Mouse (Mus musculus) MEL (cell line): ENCODE data around the gene Tmem186.

Experiments
- CTCF ChIP-seq, 3 experiments: IDR thresholded peaks in 2 of 3; conservative IDR thresholded peaks in 1 of 3; 2 replicates each; pipeline ENCODE4 v1.5.1; 2011 to 2012; ENCODE audit warnings: low read length in 3 of 3, low read depth in 2 of 3, mild to moderate bottlenecking in 2 of 3, improper control_type of control experiment in 1 of 3, inconsistent platforms in 1 of 3, mixed read lengths in 1 of 3, moderate library complexity in 1 of 3; ENCODE audit not compliant: control insufficient read depth in 1 of 3, insufficient read depth in 1 of 3, poor library complexity in 1 of 3, severe bottlenecking in 1 of 3
- ELF1 ChIP-seq: IDR thresholded peaks from 2 replicates; pipeline ENCODE4 v1.6.1; 2014; ENCODE audit warnings: low read depth, mild to moderate bottlenecking, inconsistent platforms, low read length, improper control_type of control experiment, moderate library complexity
- EP300 ChIP-seq, 2 experiments: IDR thresholded peaks; 2 replicates each; pipeline ENCODE4 v1.6.1; 2011; ENCODE audit warnings: improper control_type of control experiment in 2 of 2, low read length in 2 of 2, low read depth in 1 of 2, mild to moderate bottlenecking in 1 of 2
- GATA1 ChIP-seq: IDR thresholded peaks from 2 replicates; pipeline ENCODE4 v1.6.1; 2011; ENCODE audit warnings: low read depth, low read length, improper control_type of control experiment
- KAT2A ChIP-seq: conservative IDR thresholded peaks from 2 replicates; pipeline ENCODE4 v1.6.1; 2012; ENCODE audit warnings: low read depth, low read length, improper control_type of control experiment, inconsistent platforms
- MAFK ChIP-seq: IDR thresholded peaks from 2 replicates; pipeline ENCODE4 v1.6.1; 2011; ENCODE audit warnings: low read depth, mild to moderate bottlenecking, low read length, improper control_type of control experiment, borderline replicate concordance
- MAZ ChIP-seq: IDR thresholded peaks from 2 replicates; pipeline ENCODE4 v1.6.1; 2012; ENCODE audit warnings: low read depth, mild to moderate bottlenecking, inconsistent platforms, low read length, improper control_type of control experiment
- POLR2A ChIP-seq, 2 experiments: IDR thresholded peaks; 2 replicates each; pipeline ENCODE4 v1.6.1; 2011 to 2012; ENCODE audit warnings: low read length in 2 of 2, mild to moderate bottlenecking in 2 of 2, control low read depth in 1 of 2, improper control_type of control experiment in 1 of 2, low read depth in 1 of 2, moderate library complexity in 1 of 2; ENCODE audit not compliant: control insufficient read depth in 1 of 2, insufficient read depth in 1 of 2, poor library complexity in 1 of 2
- USF1 ChIP-seq: IDR thresholded peaks from 2 replicates; pipeline ENCODE4 v1.6.1; 2014; ENCODE audit warnings: low read depth, mild to moderate bottlenecking, inconsistent platforms, low read length, improper control_type of control experiment, moderate library complexity
- ZC3H11A ChIP-seq: IDR thresholded peaks from 2 replicates; pipeline ENCODE4 v1.6.1; 2012; ENCODE audit warnings: low read depth, mild to moderate bottlenecking, inconsistent platforms, low read length, improper control_type of control experiment
- ZNF384 ChIP-seq: IDR thresholded peaks from 2 replicates; pipeline ENCODE4 v1.6.1; 2012; ENCODE audit warnings: low read depth, mild to moderate bottlenecking, inconsistent platforms, low read length, improper control_type of control experiment

DNA sequence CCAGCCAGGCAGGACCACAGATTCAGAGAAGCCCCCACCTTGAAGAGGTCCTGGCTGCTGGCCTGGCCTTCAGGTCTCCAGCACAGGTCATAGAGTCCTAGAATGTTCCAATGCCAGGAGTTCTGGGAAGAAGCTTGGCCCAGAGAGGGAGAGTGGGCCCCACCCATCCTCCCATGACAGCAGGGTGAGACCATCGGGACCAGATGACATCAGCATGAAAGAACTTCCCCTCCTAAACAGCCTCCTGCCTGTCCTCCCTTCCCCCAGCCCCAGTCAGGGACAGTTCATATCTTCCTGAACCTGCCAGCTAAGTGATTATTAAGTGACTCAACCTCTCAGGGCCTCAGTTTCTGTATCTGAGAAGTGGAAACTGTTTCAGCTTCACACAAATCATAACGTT is 28.9 kb upstream of the Tmem186 start:
- TF ChIP-seq EP300 (IDR thresholded peaks at IDR 0.05; ENCODE audit: low read depth in 1 of 2, low read length in 2 of 2) (peak in 1 of 2 experiments; percentile 60; a peak in 2 of 4 replicates), CTCF (IDR thresholded peaks at IDR 0.05 in 2 of 3, conservative IDR thresholded peaks at IDR 0.05 in 1 of 3; ENCODE audit: control insufficient read depth in 1 of 3, insufficient read depth in 1 of 3, low read depth in 2 of 3, low read length in 3 of 3, poor library complexity in 1 of 3, severe bottlenecking in 1 of 3) (no peak), KAT2A (no peak), POLR2A (IDR thresholded peaks at IDR 0.05; ENCODE audit: control insufficient read depth in 1 of 2, insufficient read depth in 1 of 2, low read depth in 1 of 2, low read length in 2 of 2, poor library complexity in 1 of 2) (no peak), ELF1 (no peak), ZNF384 (no peak), ZC3H11A (no peak), MAZ (no peak), MAFK (no peak), USF1 (no peak), GATA1 (no peak)
